Mouse (Mus musculus) heart, embryonic 12.5 days (tissue): ENCODE results near the gene Cyfip1. TPM values are rescaled to one million over a fixed set of nuclear protein-coding genes. Genes with fewer than 3 reads are reported as not detected.

Experiments
- polyA plus RNA-seq: library from polyadenylated mRNA; unstranded; fragments of >200 nt; fragmentation: Nextera tagmentation; extraction: Ambion mirVana; gene quantifications from 2 replicates; pipeline ENCODE4 v1.2.1, GENCODE M21; 2016

Gene Cyfip1
- polyA plus RNA-seq, 1 experiment from 2014 or later: 58.5 TPM

Other genes starting within 250 kb of the Cyfip1 start
- 0.08 and 0.18 TPM in 2 replicates for gene Siglech, start 73.6 kb upstream of the Cyfip1 start, polyA plus RNA-seq
- 19.2 and 23.8 TPM in 2 replicates for gene Tubgcp5, start 47.6 kb upstream of the Cyfip1 start, polyA plus RNA-seq
- 48.0 and 53.4 TPM in 2 replicates for gene Nipa2, start 120.7 kb downstream of the Cyfip1 start, polyA plus RNA-seq
- 4.5 and 4.9 TPM in 2 replicates for gene Nipa1, start 178.2 kb downstream of the Cyfip1 start, polyA plus RNA-seq
- 20.6 and 20.8 TPM in 2 replicates for gene Herc2, start 208.5 kb downstream of the Cyfip1 start, polyA plus RNA-seq